Mouse (Mus musculus) left cerebral cortex, adult 18-20 months (tissue): ENCODE data around the gene Socs7. TPM values are rescaled to one million over a fixed set of nuclear protein-coding genes. Genes with fewer than 3 reads are reported as not detected.

ENCODE experiments used
- DNase-seq, 2 experiments: peaks; one replicate each; pipeline ENCODE4 v3.0.0; 2021 to 2022; ENCODE audit warnings: low spot score in 2 of 2, mixed read lengths in 1 of 2
- total RNA-seq, 2 experiments: library from RNA; stranded (reverse); gene quantifications; 2 replicates each; pipeline ENCODE4 v1.2.3; 2021

Socs7 gene
- total RNA-seq, 2 experiments from 2014 or later: 80.9 to 92.7 TPM

- no peak for DNase-seq
These were observed 78.8 kb downstream of the Socs7 start for GRCm38 (mm10) chr11:97441036-97441657.

- DNase-seq: no peak
These were observed 79.3 kb downstream of the Socs7 start for GRCm38 (mm10) chr11:97441658-97442125.

GRCm38 (mm10) chr11:97442891-97443675 is 80.7 kb downstream of the Socs7 start:
- no peak for DNase-seq

- no peak for DNase-seq
These were observed 83.2 kb downstream of the Socs7 start for GRCm38 (mm10) chr11:97445596-97445995.

- DNase-seq: no peak
These were observed 83.7 kb downstream of the Socs7 start for GRCm38 (mm10) chr11:97445999-97446511.

GRCm38 (mm10) chr11:97447979-97448378 is 85.6 kb downstream of the Socs7 start:
- DNase-seq: no peak

Other genes with a start within 250 kb of the Socs7 start
- gene Tbx21, start 247.2 kb upstream of the Socs7 start, total RNA-seq: under 1 TPM in 1 of 2 experiments, not detected in 1; 0.21 TPM
- gene Tbkbp1, start 211.1 kb upstream of the Socs7 start, total RNA-seq: 10 to 100 TPM; 54.8 to 58.4 TPM
- gene Kpnb1, start 174.7 kb upstream of the Socs7 start, total RNA-seq: 100 to 1,000 TPM; 118 to 121 TPM
- 100 to 1,000 TPM; 136 to 140 TPM for gene Npepps, start 81.9 kb upstream of the Socs7 start, total RNA-seq
- gene Mrpl45, start 46.8 kb upstream of the Socs7 start, total RNA-seq: 10 to 100 TPM; 27.7 to 30.7 TPM
- under 1 TPM; 0.09 to 0.12 TPM for gene Gpr179, start 10.5 kb upstream of the Socs7 start, total RNA-seq
- gene Arhgap23, start 53.0 kb downstream of the Socs7 start, total RNA-seq: 10 to 100 TPM; 66.5 to 75.0 TPM
- gene 4933428G20Rik, start 137.8 kb downstream of the Socs7 start, total RNA-seq: not detected
- gene Srcin1, start 213.6 kb downstream of the Socs7 start, total RNA-seq: 100 to 1,000 TPM; 246 to 287 TPM